Mouse (Mus musculus) liver, embryonic 14.5 days (tissue): ENCODE data around the gene Fam172a.

Experiments used
- CTCF ChIP-seq: IDR thresholded peaks from 2 replicates; pipeline ENCODE4 v1.5.1; 2016; ENCODE audit warnings: antibody characterized with exemption, low read depth, control low read depth
- EP300 ChIP-seq: IDR thresholded peaks from 2 replicates; pipeline ENCODE4 v1.6.1; 2016; ENCODE audit warnings: antibody characterized with exemption, low read depth

DNA sequence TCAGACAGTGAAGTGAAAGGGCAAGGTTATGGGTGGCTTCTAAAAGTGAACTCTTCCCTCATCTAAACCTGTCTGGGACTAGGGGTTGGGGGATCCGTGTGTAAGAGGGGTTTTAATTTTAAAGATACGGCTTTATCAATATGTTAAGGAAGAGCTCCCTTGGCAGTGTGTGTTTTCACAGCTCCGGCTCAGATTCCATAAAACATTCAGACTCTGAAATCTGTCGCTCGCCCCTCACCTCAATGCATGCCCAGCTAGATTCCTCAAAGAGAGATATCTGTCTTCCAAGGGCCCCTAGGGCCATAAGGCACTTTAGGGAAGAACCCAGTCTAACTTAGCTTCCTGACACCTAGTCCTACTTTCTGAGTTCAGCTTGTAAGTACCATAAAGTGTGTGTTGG is 486.0 kb downstream of the Fam172a start:
- TF ChIP-seq CTCF (no peak), EP300 (no peak)
